Mouse (Mus musculus): ENCODE data around the gene Msl1.

DNA sequence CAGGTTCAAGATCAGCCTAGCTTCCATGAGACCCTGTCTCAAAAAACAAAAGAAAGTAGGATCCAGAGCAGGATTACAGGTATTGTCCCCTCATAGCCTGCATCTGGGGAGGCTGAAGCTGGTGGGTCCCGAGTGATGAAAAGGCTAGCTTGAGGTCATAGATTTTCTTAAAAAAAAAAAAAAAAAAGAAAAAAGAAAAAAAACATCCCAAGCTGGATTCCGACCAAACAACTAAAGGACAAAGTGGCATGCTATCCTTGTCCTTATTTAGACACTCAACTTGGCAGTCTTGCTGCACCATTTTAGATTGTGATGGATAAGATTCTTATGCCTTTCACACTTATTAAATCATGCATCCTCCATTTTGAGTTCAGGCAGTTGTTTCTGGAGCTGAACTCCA is 13.1 kb downstream of the Msl1 start:
- TF ChIP-seq CTCF (conservative IDR thresholded peaks at IDR 0.05; ENCODE audit: low read length) (no peak), NANOG (IDR thresholded peaks at IDR 0.05; ENCODE audit: borderline replicate concordance, low read length) (no peak)
